Comparison of ENCODE assay signal across 10 mouse cellular contexts in the genomic region with DNA sequence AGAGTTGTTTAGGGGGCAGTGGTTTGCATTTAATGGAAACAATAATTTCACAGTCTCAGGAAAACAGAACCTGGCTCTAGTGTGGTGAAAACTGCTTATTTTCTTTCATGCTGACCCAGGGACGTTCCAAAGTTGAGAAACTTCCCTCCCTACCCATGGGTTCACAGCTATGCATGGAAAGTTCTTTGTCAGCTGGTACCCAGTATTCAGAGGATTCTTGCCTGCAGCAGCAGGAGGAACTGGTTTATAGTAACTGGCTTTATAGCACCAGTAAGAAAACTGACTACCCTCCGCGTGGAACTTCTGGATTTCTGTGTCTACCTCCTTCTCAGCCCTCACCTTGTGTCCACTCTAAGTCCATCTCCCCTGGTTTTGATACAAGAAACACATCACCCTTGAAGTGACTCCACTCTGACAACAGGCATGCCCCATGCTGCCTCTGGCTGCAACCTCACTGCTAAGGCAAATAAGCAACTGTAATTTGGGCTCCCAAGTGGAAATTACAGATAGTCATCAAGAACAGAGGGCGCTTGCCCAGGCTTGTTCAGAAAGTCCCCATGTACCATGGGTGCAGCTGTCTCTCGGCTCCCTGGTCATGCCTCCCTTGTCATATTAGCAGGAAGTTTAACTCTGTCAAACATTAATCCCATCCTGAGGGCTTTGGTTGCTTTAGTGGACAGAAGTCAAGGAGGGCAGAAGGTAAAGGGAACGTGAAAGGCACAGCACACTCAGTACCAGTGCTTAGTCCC.
DNase-seq lines count a peak whose midpoint lies in the region; ATAC-seq and TF ChIP-seq lines count a peak whose summit lies in the region.
"Had no signal": no experiment of that assay in that cellular context is flagged by ENCODE, and none has a peak within 500 bp of the region (broad histone marks: within the 10 kb centered on the region; RNA-seq: fewer than 3 reads in every experiment).

No protein-coding gene starts in this region.

- no peak for TF ChIP-seq CTCF in small intestine, adult 2 months (IDR thresholded peaks at IDR 0.05; ENCODE audit: extremely low read depth, insufficient read length, insufficient replicate concordance, low read depth, low read length)

- no peak overlapping the region for H3K4me2 ChIP-seq in limb, embryonic 15.5 days
- H3K4me2 ChIP-seq: forebrain, embryonic 12.5 days had no signal

- intact Hi-C loops in heart, postnatal 36 days (cut with DNase I): no loop called here

- peak overlapping the region; percentile 69 for H3K27ac ChIP-seq in limb, embryonic 15.5 days
- H3K27ac ChIP-seq in small intestine, adult 2 months (ENCODE audit: insufficient read depth, low read depth, low read length): peak overlapping the region; percentile 70
- H3K27ac ChIP-seq: forebrain, embryonic 12.5 days had no signal

- no peaks in the 10 kb centered on the region for H3K9me3 ChIP-seq in limb, embryonic 15.5 days
- H3K9me3 ChIP-seq: forebrain, embryonic 12.5 days had no signal

- H3K36me3 ChIP-seq in limb, embryonic 15.5 days: no peaks in the 10 kb centered on the region
- H3K36me3 ChIP-seq in small intestine, adult 2 months (ENCODE audit: control insufficient read depth, insufficient read depth, low read length): no peaks in the 10 kb centered on the region
- H3K36me3 ChIP-seq: forebrain, embryonic 12.5 days had no signal

- no peaks in the 10 kb centered on the region for H3K27me3 ChIP-seq in limb, embryonic 15.5 days
- H3K27me3 ChIP-seq in small intestine, adult 2 months (ENCODE audit: control insufficient read depth, insufficient read depth, low read length): no peaks in the 10 kb centered on the region
- H3K27me3 ChIP-seq: forebrain, embryonic 12.5 days had no signal

- peak; percentile 17; the same call in 1 of the 2 replicates for ATAC-seq in granulocyte monocyte progenitor cell, adult 5-6 weeks (replicated peaks; ENCODE audit: poor library complexity, severe bottlenecking)
- ATAC-seq in limb, embryonic 15.5 days (ENCODE audit: insufficient number of reproducible peaks, low FRiP score, low TSS enrichment, low read depth): no peak

- 37% methylated on average over 6 of the region's 6 CpGs for WGBS in limb, embryonic 15.5 days
- 20% methylated on average over 6 of the region's 6 CpGs for WGBS in small intestine, adult 2 months

- TF ChIP-seq POLR2A in small intestine, adult 2 months (IDR thresholded peaks at IDR 0.05; ENCODE audit: low read depth, low read length): no peak

- H3K4me3 ChIP-seq in limb, embryonic 15.5 days: no peak overlapping the region
- H3K4me3 ChIP-seq in small intestine, adult 2 months (ENCODE audit: low read depth, low read length): no peak overlapping the region
- H3K4me3 ChIP-seq: forebrain, embryonic 12.5 days had no signal

- H3K4me1 ChIP-seq in limb, embryonic 15.5 days: 0 out of 2 replicates have a peak, but pooled peaks cover 12% of the 10 kb centered on the region
- H3K4me1 ChIP-seq in small intestine, adult 2 months (ENCODE audit: control insufficient read depth, insufficient read depth, insufficient read length, low read length): peaks cover 15% of the 10 kb centered on the region; the same call in 1 of the 2 replicates
- H3K4me1 ChIP-seq: forebrain, embryonic 12.5 days had no signal

- peak; percentile 91 for DNase-seq in heart, adult 11 months
- DNase-seq in heart, postnatal 36 days: no peak
- no peak for DNase-seq in right cerebral cortex, postnatal 10 days (ENCODE audit: low spot score in 2 of 2)
- no peak for DNase-seq in gastrocnemius, postnatal 4 days (ENCODE audit: low spot score in 2 of 2)
- DNase-seq in testis, postnatal 10 days (ENCODE audit: low spot score): no peak
- DNase-seq: adrenal gland, postnatal 36 days had no signal

- no peak overlapping the region for H3K9ac ChIP-seq in limb, embryonic 15.5 days
- H3K9ac ChIP-seq: forebrain, embryonic 12.5 days had no signal
